Mouse (Mus musculus) spleen, postnatal 10 days (tissue): ENCODE results near the gene Acpp.

Source experiments
- DNase-seq, 2 experiments: peaks; one replicate each; pipeline ENCODE4 v3.0.0; 2021 to 2022; ENCODE audit warnings: low spot score in 2 of 2

Acpp gene

DNA sequence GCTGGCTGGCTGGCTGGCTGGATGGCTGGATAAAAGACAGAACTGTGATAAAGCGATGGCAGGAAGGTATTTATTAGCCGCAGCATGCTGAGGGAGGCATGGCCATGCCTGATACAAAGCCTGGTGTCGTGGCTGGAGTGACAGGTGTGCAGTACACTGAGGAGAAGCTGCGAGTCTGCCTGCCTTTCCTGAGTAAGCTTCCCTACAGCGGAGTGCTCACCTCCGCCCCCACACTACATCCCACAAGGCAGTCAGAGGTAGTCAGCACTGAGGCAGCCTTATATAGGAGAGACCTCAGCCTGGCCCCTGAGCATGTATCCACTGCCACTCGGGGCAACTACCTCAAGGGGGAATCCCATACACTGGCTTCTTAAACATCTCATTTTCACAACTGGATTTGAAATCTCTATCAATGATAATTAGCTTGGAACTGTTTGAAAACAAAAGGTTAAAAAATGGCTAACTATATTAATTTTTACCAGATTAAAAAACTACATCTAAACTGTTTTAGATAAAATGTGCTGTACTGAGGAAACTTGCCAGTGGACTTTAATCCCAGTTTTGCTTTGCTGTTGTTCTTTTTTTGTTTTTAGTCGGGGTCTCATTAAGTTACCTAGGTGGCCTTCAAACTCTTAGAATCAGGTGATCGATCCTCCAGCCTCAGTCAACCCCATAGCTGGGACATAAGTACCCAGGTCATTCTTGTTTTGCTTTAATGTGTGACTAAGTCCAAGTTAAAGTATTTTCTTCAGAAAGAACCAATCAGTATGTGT, 83.0 kb downstream of the Acpp start:
- no peak for DNase-seq

GRCm38 (mm10) chr9:104252637-104253036, 84.9 kb downstream of the Acpp start:
- DNase-seq: no peak

GRCm38 (mm10) chr9:104251687-104252086, 85.9 kb downstream of the Acpp start:
- DNase-seq: no peak

- no peak for DNase-seq
Observed at GRCm38 (mm10) chr9:104251111-104251510, 86.4 kb downstream of the Acpp start.

GRCm38 (mm10) chr9:104247307-104247987, 90.1 kb downstream of the Acpp start:
- DNase-seq: no peak

DNA sequence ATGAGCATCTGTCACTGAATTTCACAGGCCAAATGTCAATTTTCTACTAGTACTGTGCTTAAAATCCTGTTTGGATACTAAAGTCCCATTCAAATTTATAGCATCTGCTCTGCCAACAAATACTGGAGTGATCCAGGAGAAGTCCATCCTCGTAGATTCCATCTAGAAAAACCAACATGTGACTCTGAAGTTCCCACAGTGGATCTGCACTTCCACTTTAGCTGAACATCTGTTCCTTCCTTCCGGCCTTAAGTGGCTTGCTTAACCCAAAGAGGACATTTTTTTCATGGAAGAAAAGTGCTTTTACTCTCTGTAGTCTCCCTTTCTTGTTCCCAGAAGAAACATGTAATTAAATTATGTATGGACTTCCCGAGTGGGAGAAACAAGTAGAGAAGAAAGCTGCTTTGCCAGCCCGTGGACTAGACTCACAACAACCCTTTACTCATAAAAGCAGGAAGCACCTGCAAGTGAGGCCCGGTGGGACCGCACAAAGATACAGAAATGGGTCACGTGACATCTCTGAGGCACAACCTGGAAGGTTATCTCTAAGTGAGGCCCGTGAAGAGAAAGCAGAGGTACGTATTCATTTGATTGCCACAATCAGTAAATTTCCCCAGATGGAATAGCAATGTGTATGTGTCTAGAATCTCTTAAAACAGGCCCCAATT, 93.6 kb downstream of the Acpp start:
- DNase-seq: peak in 1 of 2 experiments; percentile 35

- DNase-seq: no peak
Observed at GRCm38 (mm10) chr9:104240146-104240545, 97.4 kb downstream of the Acpp start.

DNA sequence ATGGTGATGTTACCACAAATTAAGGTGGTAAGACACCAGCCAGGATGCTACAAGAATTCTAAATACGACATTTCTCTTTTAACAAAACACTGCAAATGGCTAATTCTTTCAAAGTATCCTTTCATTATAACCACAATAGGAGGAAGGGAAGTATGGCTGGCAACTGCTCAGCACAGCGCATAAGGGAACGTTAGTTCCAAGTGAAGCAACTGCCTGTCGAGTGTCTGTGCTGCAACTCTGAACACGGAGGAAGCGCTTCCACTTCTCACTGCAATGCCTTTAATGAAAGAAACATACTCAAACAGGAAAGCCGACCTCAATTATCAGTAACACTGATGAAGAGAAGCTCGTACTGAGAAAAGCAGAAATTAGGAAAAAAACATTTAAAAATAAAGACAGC, 98.5 kb downstream of the Acpp start:
- no peak for DNase-seq
